Mouse (Mus musculus): ENCODE measurements around the gene Ptprg. TPM values are rescaled to one million over a fixed set of nuclear protein-coding genes. Genes with fewer than 3 reads are reported as not detected.

Gene Ptprg
- not detected in 2 replicates for total RNA-seq (2012; rRNA removed)
- not detected for polyA plus RNA-seq (2012; ENCODE audit: insufficient read depth in 1 of 2, insufficient read length in 2 of 2, low read depth in 1 of 2, low replicate concordance in 2 of 2, missing spikeins in 1 of 2)

GRCm38 (mm10) chr14:11553273-11553665 lies at the start of gene Ptprg:
Ptprg (plus strand) TSS chr14:11553532.
- no peak within 1 kb of the TSS for H3K4me3 ChIP-seq (ENCODE audit: control insufficient read depth in 1 of 2, insufficient read depth in 1 of 2, low read depth in 2 of 2, low read length in 2 of 2)
- no peak within 1 kb of the TSS for H3K27ac ChIP-seq (ENCODE audit: control insufficient read depth, low read depth, low read length)
- H3K4me1 ChIP-seq (ENCODE audit: control insufficient read depth in 1 of 2, insufficient read depth in 2 of 2, low read length in 2 of 2), result no peaks in the 10 kb centered on the region
- no peak within 1 kb of the TSS for H3K9ac ChIP-seq (ENCODE audit: control insufficient read depth, low read depth, low read length, poor library complexity, severe bottlenecking)
- DNase-seq (ENCODE audit: low read depth, low spot score), result no peak
- TF ChIP-seq UBTF (IDR thresholded peaks at IDR 0.05; ENCODE audit: borderline replicate concordance, insufficient read depth, low read depth, low read length) (no peak), ELF1 (IDR thresholded peaks at IDR 0.05; ENCODE audit: low read depth, low read length) (no peak), MAZ (IDR thresholded peaks at IDR 0.05; ENCODE audit: low read depth, low read length) (no peak), ZMIZ1 (IDR thresholded peaks at IDR 0.05; ENCODE audit: low read depth, low read length) (no peak), TAL1 (IDR thresholded peaks at IDR 0.05; ENCODE audit: low read length) (no peak)
- H3K9me3 ChIP-seq (replicated peaks; ENCODE audit: insufficient read depth, low read length), result no peaks in the 10 kb centered on the region
- no peaks in the 10 kb centered on the region for H3K27me3 ChIP-seq (ENCODE audit: control insufficient read depth in 1 of 2, insufficient read depth in 2 of 2, low read length in 2 of 2)
- no peaks in the 10 kb centered on the region for H3K36me3 ChIP-seq (ENCODE audit: control insufficient read depth in 1 of 2, insufficient read depth in 2 of 2, low read length in 2 of 2)
- H3K79me2 ChIP-seq (ENCODE audit: control insufficient read depth, insufficient read depth, low read length, poor library complexity), result no peaks in the 10 kb centered on the region

DNA sequence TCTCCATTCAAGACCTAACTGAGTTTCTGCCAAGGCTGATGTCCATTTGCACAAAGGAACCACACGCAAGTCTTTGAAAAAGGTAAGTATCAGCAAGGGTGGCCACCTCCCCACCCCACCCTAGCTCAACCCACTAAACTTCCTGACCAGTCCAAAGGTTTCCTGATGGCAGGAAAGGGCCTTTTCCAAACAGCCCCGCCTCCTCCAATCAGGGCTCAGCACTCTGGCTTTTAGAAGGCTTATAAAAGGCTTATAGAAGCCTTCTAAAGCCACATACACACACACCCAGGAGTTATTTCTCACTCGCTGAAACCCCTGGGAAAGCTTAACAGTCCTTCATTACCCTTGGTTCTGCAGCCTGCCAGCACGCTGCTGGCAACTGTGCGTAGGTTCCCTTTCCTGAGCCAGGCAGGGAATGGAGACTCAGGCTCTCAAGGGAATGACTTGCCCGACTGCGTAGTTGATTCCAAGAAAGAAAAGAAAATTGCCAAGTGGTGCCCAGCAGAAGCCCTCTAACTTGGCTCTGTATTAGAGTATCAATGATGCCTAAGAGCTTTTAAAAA lies 49.4 kb upstream of the Ptprg start:
- no peaks in the 10 kb centered on the region for H3K9me3 ChIP-seq (replicated peaks; ENCODE audit: insufficient read depth, low read length)
- H3K27ac ChIP-seq (ENCODE audit: control insufficient read depth, low read depth, low read length), result no peak overlapping the region
- no peak overlapping the region for H3K4me3 ChIP-seq (ENCODE audit: control insufficient read depth in 1 of 2, insufficient read depth in 1 of 2, low read depth in 2 of 2, low read length in 2 of 2)
- TF ChIP-seq HCFC1 (IDR thresholded peaks at IDR 0.05; ENCODE audit: low read depth, low read length), result no peak
- no peak for TF ChIP-seq POLR2AphosphoS2 (IDR thresholded peaks at IDR 0.05; ENCODE audit: low read length)
- H3K79me2 ChIP-seq (ENCODE audit: control insufficient read depth, insufficient read depth, low read length, poor library complexity), result no peaks in the 10 kb centered on the region
- H3K36me3 ChIP-seq (ENCODE audit: control insufficient read depth in 1 of 2, insufficient read depth in 2 of 2, low read length in 2 of 2), result no peaks in the 10 kb centered on the region
- H3K9ac ChIP-seq (ENCODE audit: control insufficient read depth, low read depth, low read length, poor library complexity, severe bottlenecking), result no peak overlapping the region
- H3K4me1 ChIP-seq (ENCODE audit: control insufficient read depth in 1 of 2, insufficient read depth in 2 of 2, low read length in 2 of 2), result no peaks in the 10 kb centered on the region
- H3K27me3 ChIP-seq (ENCODE audit: control insufficient read depth in 1 of 2, insufficient read depth in 2 of 2, low read length in 2 of 2), result no peaks in the 10 kb centered on the region
- DNase-seq (ENCODE audit: low read depth, low spot score), result no peak

DNA sequence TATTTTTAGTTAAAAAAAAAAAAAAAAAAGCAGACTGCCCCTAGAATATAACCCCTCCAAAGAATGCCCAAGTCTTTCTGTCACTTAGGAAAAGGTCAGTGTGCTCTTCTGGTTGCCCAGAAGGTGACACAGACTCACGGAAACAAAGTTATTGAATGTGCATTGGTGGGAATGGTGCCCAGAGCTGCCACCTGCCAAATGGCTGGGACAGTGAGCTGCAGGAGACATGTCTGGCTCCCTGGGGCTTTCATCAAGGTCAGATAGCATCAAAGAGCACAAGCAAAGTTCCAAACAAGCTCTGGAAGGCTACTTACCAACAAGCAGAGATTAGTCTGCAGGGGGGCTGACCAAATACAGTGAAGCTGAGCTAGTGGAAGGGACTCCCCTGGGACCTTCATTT lies 43.2 kb upstream of the Ptprg start:
- no peak overlapping the region for H3K4me3 ChIP-seq (ENCODE audit: control insufficient read depth in 1 of 2, insufficient read depth in 1 of 2, low read depth in 2 of 2, low read length in 2 of 2)
- no peak overlapping the region for H3K27ac ChIP-seq (ENCODE audit: control insufficient read depth, low read depth, low read length)
- no peak overlapping the region for H3K9ac ChIP-seq (ENCODE audit: control insufficient read depth, low read depth, low read length, poor library complexity, severe bottlenecking)
- no peak for TF ChIP-seq MAZ (IDR thresholded peaks at IDR 0.05; ENCODE audit: low read depth, low read length)
- TF ChIP-seq E2F4 (IDR thresholded peaks at IDR 0.05; ENCODE audit: borderline replicate concordance, low read depth, low read length), result no peak
- TF ChIP-seq TAL1 (IDR thresholded peaks at IDR 0.05; ENCODE audit: low read length), result no peak
- TF ChIP-seq MYB (IDR thresholded peaks at IDR 0.05; ENCODE audit: low read depth, low read length), result no peak
- no peak for TF ChIP-seq ETS1 (IDR thresholded peaks at IDR 0.05; ENCODE audit: low read depth, low read length)
- no peak for TF ChIP-seq CHD2 (IDR thresholded peaks at IDR 0.05; ENCODE audit: low read length)
- no peak for TF ChIP-seq MEF2A (IDR thresholded peaks at IDR 0.05; ENCODE audit: extremely low read depth, insufficient replicate concordance, low read depth, low read length, poor library complexity, severe bottlenecking)
- TF ChIP-seq JUND (IDR thresholded peaks at IDR 0.05; ENCODE audit: low read depth, low read length), result no peak
- no peak for TF ChIP-seq POLR2AphosphoS2 (IDR thresholded peaks at IDR 0.05; ENCODE audit: low read length)
- TF ChIP-seq SMC3 (IDR thresholded peaks at IDR 0.05; ENCODE audit: low read depth, low read length), result no peak
- no peak for TF ChIP-seq EP300 (IDR thresholded peaks at IDR 0.05; ENCODE audit: low read depth in 1 of 2, low read length in 2 of 2)
- TF ChIP-seq NRF1 (IDR thresholded peaks at IDR 0.05; ENCODE audit: insufficient read depth, low read depth, low read length, poor library complexity, severe bottlenecking), result no peak
- no peak for TF ChIP-seq ZNF384 (IDR thresholded peaks at IDR 0.05; ENCODE audit: low read depth, low read length)
- TF ChIP-seq UBTF (IDR thresholded peaks at IDR 0.05; ENCODE audit: borderline replicate concordance, insufficient read depth, low read depth, low read length), result no peak
- no peak for TF ChIP-seq ZC3H11A (IDR thresholded peaks at IDR 0.05; ENCODE audit: low read depth, low read length)
- no peaks in the 10 kb centered on the region for H3K79me2 ChIP-seq (ENCODE audit: control insufficient read depth, insufficient read depth, low read length, poor library complexity)
- H3K27me3 ChIP-seq (ENCODE audit: control insufficient read depth in 1 of 2, insufficient read depth in 2 of 2, low read length in 2 of 2), result no peaks in the 10 kb centered on the region
- DNase-seq (ENCODE audit: low read depth, low spot score), result no peak
- no peaks in the 10 kb centered on the region for H3K4me1 ChIP-seq (ENCODE audit: control insufficient read depth in 1 of 2, insufficient read depth in 2 of 2, low read length in 2 of 2)
- H3K9me3 ChIP-seq (replicated peaks; ENCODE audit: insufficient read depth, low read length), result no peaks in the 10 kb centered on the region
- no peaks in the 10 kb centered on the region for H3K36me3 ChIP-seq (ENCODE audit: control insufficient read depth in 1 of 2, insufficient read depth in 2 of 2, low read length in 2 of 2)
